Mouse (Mus musculus) hindbrain, embryonic 15.5 days (tissue): Measurements from ENCODE around the gene Spindoc. TPM values are rescaled to one million over a fixed set of nuclear protein-coding genes. Genes with fewer than 3 reads are reported as not detected.

Source experiments
- ATAC-seq: fragments of 200-750 bp; cut with Nextera tagmentation; 2 replicates; pipeline ENCODE4 v1.8.0; 2017; ENCODE audit warnings: low read depth, moderate number of reproducible peaks, moderate TSS enrichment; ENCODE audit not compliant: low FRiP score
- H3K27ac ChIP-seq: fragments of 300-500 bp; sonication (generic); replicated peaks from 2 replicates; pipeline ENCODE4 v1.5.1; 2015; ENCODE audit warnings: mild to moderate bottlenecking, inconsistent platforms
- H3K27me3 ChIP-seq: fragments of 300-500 bp; sonication (generic); 2 replicates; pipeline ENCODE4 v1.6.1; 2015; ENCODE audit warnings: control low read depth, inconsistent platforms
- H3K36me3 ChIP-seq: fragments of 300-500 bp; sonication (generic); 2 replicates; pipeline ENCODE4 v1.6.1; 2015; ENCODE audit warnings: control low read depth, inconsistent platforms
- H3K4me1 ChIP-seq: fragments of 300-500 bp; sonication (generic); replicated peaks from 2 replicates; pipeline ENCODE4 v1.6.1; 2015; ENCODE audit warnings: control low read depth, inconsistent platforms
- H3K4me2 ChIP-seq: fragments of 300-500 bp; sonication (generic); 2 replicates; pipeline ENCODE4 v1.6.1; 2015; ENCODE audit warnings: moderate library complexity, mild to moderate bottlenecking, inconsistent platforms
- H3K4me3 ChIP-seq: fragments of 300-500 bp; sonication (generic); 2 replicates; pipeline ENCODE4 v1.5.1; 2015; ENCODE audit warnings: mild to moderate bottlenecking, inconsistent platforms
- H3K9ac ChIP-seq: fragments of 300-500 bp; sonication (generic); 2 replicates; pipeline ENCODE4 v1.6.1; 2015; ENCODE audit warnings: inconsistent platforms
- H3K9me3 ChIP-seq: fragments of 300-500 bp; sonication (generic); 2 replicates; pipeline ENCODE4 v1.6.1; 2016; ENCODE audit warnings: control low read depth, inconsistent platforms
- WGBS: fragments of 180-500 bp; shearing (Covaris S2); methylation state at CpG from one replicate; pipeline ENCODE4 v1.1.7; 2015; 5-methylcytosine and 5-hydroxymethylcytosine counted together
- polyA plus RNA-seq: library from polyadenylated mRNA; unstranded; fragments of >200 nt; fragmentation: Nextera tagmentation; extraction: Ambion mirVana; gene quantifications from 2 replicates; pipeline ENCODE4 v1.2.1, GENCODE M21; 2015

Spindoc gene
- polyA plus RNA-seq: 28.9 and 32.2 TPM in 2 replicates

DNA sequence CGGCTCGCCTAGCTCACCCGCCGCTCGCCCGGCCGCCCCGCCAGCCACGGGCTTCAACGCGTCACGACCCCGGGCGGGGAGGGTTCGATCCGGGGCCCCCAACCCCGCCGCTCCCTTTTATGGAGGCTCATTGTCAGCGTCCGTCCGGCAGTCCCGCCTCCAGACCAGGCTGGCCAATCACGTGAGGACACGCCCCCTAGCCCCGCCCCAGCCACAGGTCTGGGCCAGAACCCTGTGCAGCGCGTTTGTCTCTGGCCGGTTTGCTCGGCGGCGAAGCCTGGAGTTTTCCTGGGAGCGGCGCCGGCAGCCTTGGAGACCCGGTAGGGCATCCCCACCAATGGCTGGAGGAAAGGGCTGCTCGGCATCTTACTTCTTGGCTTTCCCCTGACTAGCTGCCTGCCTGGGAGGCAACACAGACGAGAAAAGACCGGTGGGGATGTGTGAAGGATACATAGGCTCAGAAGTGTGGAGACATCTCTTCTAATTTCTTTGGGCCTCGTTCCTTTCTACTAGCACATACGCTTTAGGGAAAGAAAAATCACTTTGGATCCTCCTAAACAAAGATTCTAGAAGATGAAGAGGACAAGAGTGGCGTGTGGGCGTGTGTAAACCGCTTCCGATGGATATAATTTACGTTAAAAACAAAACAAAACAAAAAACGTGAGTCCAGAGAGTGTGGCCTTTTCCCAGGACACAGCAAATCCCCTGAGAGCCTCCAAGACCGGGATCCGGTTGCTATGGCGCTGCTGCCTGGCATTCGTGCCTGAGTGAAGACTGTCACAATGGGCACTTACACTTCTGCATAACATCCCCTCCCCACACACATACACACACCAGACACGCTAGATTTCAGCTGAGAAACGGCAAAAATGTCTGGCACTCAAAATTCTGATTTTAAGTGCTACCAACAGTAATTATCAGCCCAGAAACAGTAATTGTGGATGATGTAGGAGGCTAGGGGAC, at the start of gene Spindoc:
TSS of gene Spindoc (minus strand) at position 92 of the 963 bp plus-strand sequence.
- Histone ChIP-seq H3K4me3 (peak within 1 kb of the TSS; percentile 90), H3K4me2 (peak within 1 kb of the TSS; percentile 63), H3K9me3 (no peaks in the 10 kb centered on the region), H3K27ac (peak within 1 kb of the TSS; percentile 94), H3K4me1 (peaks cover 41% of the 10 kb centered on the region), H3K36me3 (peaks cover 4% of the 10 kb centered on the region; the same call in 1 of the 2 replicates), H3K9ac (peak within 1 kb of the TSS; percentile 94), H3K27me3 (no peaks in the 10 kb centered on the region)
- ATAC-seq: peak; percentile 98
- WGBS: under 1% methylated on average over 51 of the region's 52 CpGs

DNA sequence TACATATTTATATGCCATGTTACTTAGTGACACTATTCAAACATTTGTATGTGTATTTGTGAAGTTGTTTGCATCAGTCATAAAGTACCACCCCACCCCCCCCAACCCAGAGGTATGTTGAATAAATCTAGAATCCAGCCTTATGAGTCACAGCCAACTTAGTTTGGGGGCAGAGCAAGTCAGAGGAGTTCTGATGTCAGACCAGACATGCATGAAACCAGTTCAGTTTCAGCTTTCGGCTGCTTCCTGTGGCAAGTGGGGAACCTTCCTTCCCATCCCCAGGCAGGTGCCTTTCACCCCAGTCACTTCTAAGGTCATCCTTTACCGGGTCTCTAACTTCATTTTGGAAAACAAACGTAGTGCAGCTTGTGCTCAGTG, 42.6 kb upstream of the Spindoc start:
- peaks cover 49% of the 10 kb centered on the region for H3K36me3 ChIP-seq
- 47% methylated on average over 3 of the region's 3 CpGs for WGBS
- no peaks in the 10 kb centered on the region for H3K9me3 ChIP-seq
- peaks cover 51% of the 10 kb centered on the region for H3K4me1 ChIP-seq
- H3K4me3 ChIP-seq: no peak overlapping the region
- no peak for ATAC-seq
- no peaks in the 10 kb centered on the region for H3K27me3 ChIP-seq
- no peak overlapping the region for H3K4me2 ChIP-seq
- no peak overlapping the region for H3K9ac ChIP-seq
- no peak overlapping the region for H3K27ac ChIP-seq

DNA sequence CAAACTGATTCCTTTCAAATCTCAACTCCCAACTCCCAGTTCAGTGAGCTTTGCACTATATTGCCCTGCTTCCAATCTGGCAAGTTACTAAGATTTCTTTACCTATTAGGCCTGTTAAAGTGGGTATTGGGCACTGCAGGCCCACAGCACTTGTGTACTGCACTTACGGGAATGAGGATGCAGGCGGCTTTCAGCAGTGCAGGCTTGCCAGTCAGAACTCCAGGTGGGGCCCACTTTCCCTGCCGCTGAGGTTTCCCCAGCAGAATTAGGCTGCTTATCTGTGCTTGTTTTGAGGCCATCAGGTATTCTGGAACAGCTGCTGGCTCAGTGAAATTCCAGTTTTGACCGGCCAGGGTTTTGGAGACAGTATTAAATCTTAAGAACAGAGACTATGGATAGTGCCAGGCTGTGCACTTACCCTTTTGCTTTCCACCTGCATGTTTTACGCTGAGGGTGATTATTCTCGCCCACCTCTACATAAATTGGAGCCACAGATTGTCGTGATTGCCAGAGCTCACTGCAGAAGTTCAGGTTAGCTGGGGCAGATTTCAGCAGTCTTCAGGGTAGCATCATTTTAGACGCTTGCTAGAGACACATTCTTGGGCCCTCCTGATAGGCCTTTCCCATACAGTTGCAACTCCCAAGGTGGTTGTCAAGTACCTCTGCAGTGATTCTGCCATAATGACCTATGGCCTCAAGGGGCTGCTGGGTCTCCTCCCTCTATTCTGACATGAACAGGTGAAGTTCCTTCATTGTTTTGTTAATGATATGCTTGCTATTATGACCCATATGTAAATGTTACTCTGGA, 42.0 kb upstream of the Spindoc start:
- peak overlapping the region; percentile 34; the same call in 1 of the 2 replicates for H3K4me3 ChIP-seq
- H3K27ac ChIP-seq: peak overlapping the region; percentile 86
- ATAC-seq: no peak
- H3K9me3 ChIP-seq: no peaks in the 10 kb centered on the region
- H3K36me3 ChIP-seq: peaks cover 47% of the 10 kb centered on the region
- 51% methylated on average over 8 of the region's 8 CpGs for WGBS
- H3K4me2 ChIP-seq: peak overlapping the region; percentile 93
- H3K4me1 ChIP-seq: peaks cover 57% of the 10 kb centered on the region
- H3K27me3 ChIP-seq: no peaks in the 10 kb centered on the region
- peak overlapping the region; percentile 5; the same call in 1 of the 2 replicates for H3K9ac ChIP-seq

DNA sequence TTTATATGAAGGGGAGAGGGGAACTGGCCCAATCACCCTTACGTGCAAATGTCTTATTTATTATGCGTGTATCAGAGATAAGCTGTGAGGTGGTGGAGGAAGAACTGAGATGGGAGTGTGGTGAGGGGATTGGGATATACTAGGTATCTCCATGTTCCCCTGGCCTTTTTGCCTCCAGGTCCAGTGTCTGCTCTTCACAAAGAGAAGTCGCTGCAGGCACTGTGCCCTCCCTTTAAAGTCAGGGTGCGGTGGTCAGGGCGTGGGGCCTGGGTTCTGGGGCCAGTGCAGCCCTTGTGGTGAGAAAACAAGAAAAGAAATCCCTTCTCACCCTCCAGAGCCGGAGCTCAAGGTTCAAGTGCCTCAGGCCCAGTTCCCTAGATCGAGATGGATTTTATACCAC, 41.3 kb upstream of the Spindoc start:
- peaks cover 41% of the 10 kb centered on the region for H3K36me3 ChIP-seq
- H3K9me3 ChIP-seq: no peaks in the 10 kb centered on the region
- 44% methylated on average over 7 of the region's 7 CpGs for whole genome bisulfite sequencing
- no peaks in the 10 kb centered on the region for H3K27me3 ChIP-seq
- H3K9ac ChIP-seq: peak overlapping the region; percentile 55; the same call in 1 of the 2 replicates
- H3K4me3 ChIP-seq: peak overlapping the region; percentile 34
- peak overlapping the region; percentile 86 for H3K27ac ChIP-seq
- peak overlapping the region; percentile 93 for H3K4me2 ChIP-seq
- no peak for ATAC-seq
- H3K4me1 ChIP-seq: peaks cover 64% of the 10 kb centered on the region

DNA sequence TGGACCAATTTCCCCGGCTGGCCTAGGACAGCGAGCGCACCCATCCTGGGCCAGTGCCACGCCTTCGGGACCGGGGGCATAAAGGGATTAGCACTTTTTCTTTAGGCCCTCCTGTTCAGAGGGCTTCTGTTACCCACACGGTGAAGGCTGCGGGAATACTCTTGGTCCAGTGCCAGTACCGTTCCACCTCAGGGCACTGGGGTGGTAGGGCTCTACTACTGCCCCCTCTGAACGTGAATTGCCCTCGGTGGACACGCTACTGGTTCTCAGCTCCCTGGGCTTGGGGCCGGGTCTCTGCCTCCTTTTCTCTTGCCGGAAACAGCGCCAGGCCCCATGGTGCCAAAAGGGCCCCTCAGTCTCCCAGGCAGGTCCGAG, 40.8 kb upstream of the Spindoc start:
- 17% methylated on average over 16 of the region's 16 CpGs for WGBS
- no peak; the same call in 1 of the 2 replicates for ATAC-seq
- H3K4me3 ChIP-seq: peak overlapping the region; percentile 34
- peaks cover 68% of the 10 kb centered on the region for H3K4me1 ChIP-seq
- H3K9ac ChIP-seq: peak overlapping the region; percentile 55
- no peaks in the 10 kb centered on the region for H3K9me3 ChIP-seq
- H3K36me3 ChIP-seq: peaks cover 37% of the 10 kb centered on the region
- peak overlapping the region; percentile 93 for H3K4me2 ChIP-seq
- peak overlapping the region; percentile 86 for H3K27ac ChIP-seq
- H3K27me3 ChIP-seq: no peaks in the 10 kb centered on the region

DNA sequence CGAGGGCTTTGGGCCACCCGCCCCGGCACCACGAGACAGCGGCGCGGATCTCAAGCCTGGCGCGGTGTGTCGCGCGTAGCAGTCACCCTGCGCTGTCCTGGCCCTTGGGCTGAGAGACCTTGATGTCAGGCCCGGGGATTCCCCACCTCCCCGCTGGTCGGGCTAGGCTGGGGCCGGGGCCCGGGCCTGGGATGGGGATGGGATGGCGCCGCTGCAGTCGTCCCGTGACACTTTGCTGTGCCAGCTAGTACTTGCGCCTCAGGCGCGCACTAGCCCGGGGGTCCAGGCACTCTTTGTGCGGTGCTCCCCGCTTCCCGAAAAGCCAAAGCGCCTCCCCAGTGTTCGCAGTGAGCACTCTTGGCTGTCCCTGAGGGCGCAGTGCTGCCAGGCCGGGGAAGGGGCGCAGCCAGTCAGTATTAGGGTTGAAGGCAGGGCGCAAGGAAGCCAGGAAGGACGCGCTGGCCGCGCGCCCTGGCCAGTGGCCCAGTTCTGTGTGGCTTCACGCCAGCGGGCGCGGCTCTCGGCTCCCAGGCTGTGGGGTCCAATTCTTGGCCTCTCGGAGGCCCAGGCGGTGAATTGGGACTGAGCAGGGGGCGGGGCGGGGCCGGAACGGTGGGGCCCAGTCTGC, 40.3 kb upstream of the Spindoc start:
- peaks cover 68% of the 10 kb centered on the region for H3K4me1 ChIP-seq
- WGBS: 6% methylated on average over 51 of the region's 51 CpGs
- peak overlapping the region; percentile 86 for H3K27ac ChIP-seq
- peaks cover 32% of the 10 kb centered on the region for H3K36me3 ChIP-seq
- peak; percentile 77 for ATAC-seq
- H3K9ac ChIP-seq: peak overlapping the region; percentile 55
- no peaks in the 10 kb centered on the region for H3K27me3 ChIP-seq
- H3K4me2 ChIP-seq: peak overlapping the region; percentile 93
- H3K4me3 ChIP-seq: peak overlapping the region; percentile 34
- no peaks in the 10 kb centered on the region for H3K9me3 ChIP-seq

DNA sequence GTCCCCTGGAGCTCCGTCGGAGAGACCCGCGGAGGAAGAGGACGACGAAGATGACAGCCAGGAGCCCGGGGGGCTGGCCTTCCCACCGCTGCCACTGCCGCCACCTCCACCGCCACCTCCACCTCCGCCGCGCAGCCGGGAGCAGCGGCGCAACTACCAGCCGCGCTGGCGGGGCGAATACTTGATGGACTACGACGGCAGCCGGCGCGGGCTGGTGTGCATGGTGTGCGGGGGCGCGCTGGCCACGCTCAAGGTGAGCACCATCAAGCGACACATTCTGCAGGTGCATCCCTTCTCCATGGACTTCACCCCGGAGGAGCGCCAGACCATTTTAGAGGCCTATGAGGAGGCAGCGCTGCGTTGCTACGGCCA, 39.8 kb upstream of the Spindoc start:
- Histone ChIP-seq H3K27me3 (no peaks in the 10 kb centered on the region), H3K27ac (peak overlapping the region; percentile 86), H3K9ac (peak overlapping the region; percentile 55), H3K4me2 (peak overlapping the region; percentile 93), H3K36me3 (peaks cover 27% of the 10 kb centered on the region), H3K4me1 (peaks cover 68% of the 10 kb centered on the region), H3K4me3 (peak overlapping the region; percentile 34), H3K9me3 (no peaks in the 10 kb centered on the region)
- 13% methylated on average over 29 of the region's 35 CpGs for WGBS
- no peak for ATAC-seq

DNA sequence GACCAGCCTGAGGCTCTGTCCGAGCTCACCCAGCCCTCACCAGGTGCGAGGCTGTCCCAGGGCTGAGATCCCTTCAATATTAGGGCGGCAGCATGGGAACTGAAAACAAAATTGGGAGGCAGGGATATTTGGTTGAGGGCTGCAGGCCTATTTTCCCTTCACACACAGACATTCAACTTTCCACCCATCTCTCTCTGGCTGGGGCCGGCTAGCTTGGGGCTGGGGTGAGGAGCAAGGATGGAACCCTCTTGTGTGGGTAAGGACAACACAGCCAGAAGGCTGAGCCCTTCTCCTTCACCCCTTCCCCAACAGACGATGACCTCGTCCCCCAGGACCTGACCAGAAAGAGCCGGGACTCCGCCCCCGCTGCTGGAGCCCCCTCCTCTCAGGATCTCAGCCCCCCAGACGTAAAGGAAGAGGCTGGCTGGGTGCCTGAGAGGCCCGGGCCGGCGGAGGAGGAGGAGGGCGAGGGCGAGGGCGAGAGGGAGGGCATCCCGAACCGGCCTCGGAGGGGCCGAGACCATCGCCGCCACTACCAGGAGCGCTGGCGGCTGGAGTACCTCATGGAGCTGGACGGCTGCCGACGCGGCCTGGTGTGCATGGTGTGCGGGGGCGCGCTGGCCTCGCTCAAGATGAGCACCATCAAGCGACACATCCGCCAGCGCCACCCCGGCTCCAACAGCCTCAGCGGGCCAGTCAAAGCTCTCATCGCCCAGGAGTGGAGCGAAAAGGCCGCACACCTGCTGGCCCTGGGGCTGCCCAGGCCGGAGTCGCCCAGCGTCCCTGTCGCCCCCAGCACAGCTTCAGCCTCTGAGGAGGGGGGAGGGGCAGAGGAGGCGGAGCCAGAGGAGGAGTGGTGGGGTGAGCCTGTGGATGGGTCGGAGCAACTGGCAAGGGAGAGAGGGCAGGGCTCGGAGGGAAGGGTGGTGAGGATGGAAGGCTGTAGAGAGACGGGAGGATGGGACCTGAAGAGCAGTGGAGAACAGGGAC, 39.1 kb upstream of the Spindoc start:
- Histone ChIP-seq H3K4me3 (peak overlapping the region; percentile 34), H3K9ac (peak overlapping the region; percentile 55), H3K4me1 (peaks cover 68% of the 10 kb centered on the region), H3K27me3 (no peaks in the 10 kb centered on the region), H3K36me3 (peaks cover 19% of the 10 kb centered on the region), H3K4me2 (peak overlapping the region; percentile 93), H3K27ac (peak overlapping the region; percentile 86), H3K9me3 (no peaks in the 10 kb centered on the region)
- WGBS: 10% methylated on average over 40 of the region's 48 CpGs
- peak; percentile 27 for ATAC-seq

DNA sequence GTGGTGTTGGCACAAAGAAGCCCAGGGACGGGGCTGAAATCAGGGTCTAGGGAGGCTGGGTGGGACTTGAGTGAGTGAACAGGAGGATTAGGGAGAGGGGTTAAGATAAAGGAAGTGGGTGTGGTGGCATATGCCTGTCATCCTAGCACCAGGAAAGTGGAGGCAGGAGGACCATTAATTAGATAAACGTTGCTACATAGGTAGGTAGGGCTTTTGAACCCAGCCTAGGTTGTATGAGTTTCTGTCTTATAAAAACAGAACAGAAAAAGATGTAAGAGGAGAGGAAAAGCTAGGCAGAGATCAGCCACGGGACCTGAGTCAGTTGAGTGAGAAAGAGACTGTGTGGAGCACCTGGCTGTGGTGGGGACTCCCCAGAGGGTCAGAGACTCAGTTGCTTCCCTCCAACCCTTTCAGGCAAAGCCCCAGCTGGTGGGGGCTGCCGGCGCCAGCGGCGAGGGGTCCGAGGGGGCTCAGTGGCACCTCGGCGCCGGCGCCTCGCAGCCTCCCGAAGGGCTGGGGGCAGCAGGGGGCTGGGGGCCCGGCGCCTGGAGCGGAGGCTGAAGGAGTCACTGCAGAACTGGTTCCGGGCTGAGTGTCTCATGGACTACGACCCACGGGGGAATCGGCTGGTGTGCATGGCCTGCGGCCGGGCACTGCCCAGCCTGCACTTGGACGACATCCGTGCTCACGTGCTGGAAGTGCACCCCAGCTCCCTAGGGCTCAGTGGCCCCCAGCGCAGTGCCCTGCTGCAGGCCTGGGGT, 38.2 kb upstream of the Spindoc start:
- no peak overlapping the region for H3K4me3 ChIP-seq
- H3K36me3 ChIP-seq: peaks cover 11% of the 10 kb centered on the region
- H3K9ac ChIP-seq: peak overlapping the region; percentile 31
- no peaks in the 10 kb centered on the region for H3K27me3 ChIP-seq
- no peak for ATAC-seq
- WGBS: 33% methylated on average over 27 of the region's 27 CpGs
- peak overlapping the region; percentile 93 for H3K4me2 ChIP-seq
- peak overlapping the region; percentile 86 for H3K27ac ChIP-seq
- no peaks in the 10 kb centered on the region for H3K9me3 ChIP-seq
- peaks cover 75% of the 10 kb centered on the region for H3K4me1 ChIP-seq

DNA sequence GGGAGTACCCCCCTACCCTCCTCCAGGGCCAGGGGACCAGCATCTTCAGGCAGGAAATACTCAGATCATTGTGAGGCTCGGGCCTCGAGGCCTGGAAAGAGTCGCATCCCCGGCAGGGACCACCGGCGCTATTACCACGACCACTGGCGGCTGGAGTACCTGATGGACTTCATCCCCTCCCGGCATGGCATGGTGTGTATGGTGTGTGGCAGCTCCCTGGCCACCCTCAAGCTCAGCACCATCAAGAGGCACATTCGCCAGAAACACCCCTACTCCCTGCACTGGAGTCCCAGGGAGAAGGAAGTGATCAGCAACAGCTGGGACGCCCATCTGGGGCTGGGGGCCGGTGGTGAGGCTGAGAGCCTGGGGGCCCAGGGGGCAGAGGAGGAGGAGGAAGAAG, 37.3 kb upstream of the Spindoc start:
- WGBS: 41% methylated on average over 12 of the region's 12 CpGs
- Histone ChIP-seq H3K4me3 (peak overlapping the region; percentile 76), H3K9ac (peak overlapping the region; percentile 99), H3K4me2 (peak overlapping the region; percentile 93), H3K27ac (peak overlapping the region; percentile 99), H3K27me3 (no peaks in the 10 kb centered on the region), H3K4me1 (peaks cover 76% of the 10 kb centered on the region), H3K36me3 (peaks cover 5% of the 10 kb centered on the region; the same call in 1 of the 2 replicates), H3K9me3 (no peaks in the 10 kb centered on the region)
- no peak for ATAC-seq
